Mouse (Mus musculus) megakaryocyte, embryonic 14.5 days (primary cell): ENCODE results near the gene Car8. TPM values are rescaled to one million over a fixed set of nuclear protein-coding genes. Genes with fewer than 3 reads are reported as not detected.

ENCODE experiments used
- H3K27me3 ChIP-seq: replicated peaks from 2 replicates; pipeline ENCODE3; 2012; ENCODE audit warnings: inconsistent platforms
- H3K36me3 ChIP-seq: replicated peaks from 2 replicates; pipeline ENCODE3; 2012; ENCODE audit warnings: low read length, inconsistent platforms, mixed read lengths
- H3K4me1 ChIP-seq: 2 replicates; pipeline ENCODE4 v1.6.1; 2012; ENCODE audit warnings: inconsistent platforms
- H3K4me3 ChIP-seq: replicated peaks from 2 replicates; pipeline ENCODE3; 2012; ENCODE audit warnings: moderate library complexity, mild to moderate bottlenecking, inconsistent platforms
- H3K9me3 ChIP-seq: 2 replicates; pipeline ENCODE4 v1.6.1; 2012; ENCODE audit warnings: inconsistent platforms
- FLI1 ChIP-seq: IDR thresholded peaks from 2 replicates; pipeline ENCODE4 v1.6.1; 2012; ENCODE audit warnings: low read length, inconsistent platforms, mixed read lengths
- GATA1 ChIP-seq: IDR thresholded peaks from 3 replicates; pipeline ENCODE4 v1.6.1; 2012; ENCODE audit warnings: mixed read lengths, low read length, inconsistent platforms, borderline replicate concordance
- polyA plus RNA-seq: library from polyadenylated mRNA; stranded (reverse); fragments of >175 nt; gene quantifications from 2 replicates; pipeline ENCODE4 v1.2.3, GENCODE M21; 2012; ENCODE audit warnings: low replicate concordance; ENCODE audit not compliant: insufficient read depth

The Car8 gene
- polyA plus RNA-seq, 1 experiment: not detected

DNA sequence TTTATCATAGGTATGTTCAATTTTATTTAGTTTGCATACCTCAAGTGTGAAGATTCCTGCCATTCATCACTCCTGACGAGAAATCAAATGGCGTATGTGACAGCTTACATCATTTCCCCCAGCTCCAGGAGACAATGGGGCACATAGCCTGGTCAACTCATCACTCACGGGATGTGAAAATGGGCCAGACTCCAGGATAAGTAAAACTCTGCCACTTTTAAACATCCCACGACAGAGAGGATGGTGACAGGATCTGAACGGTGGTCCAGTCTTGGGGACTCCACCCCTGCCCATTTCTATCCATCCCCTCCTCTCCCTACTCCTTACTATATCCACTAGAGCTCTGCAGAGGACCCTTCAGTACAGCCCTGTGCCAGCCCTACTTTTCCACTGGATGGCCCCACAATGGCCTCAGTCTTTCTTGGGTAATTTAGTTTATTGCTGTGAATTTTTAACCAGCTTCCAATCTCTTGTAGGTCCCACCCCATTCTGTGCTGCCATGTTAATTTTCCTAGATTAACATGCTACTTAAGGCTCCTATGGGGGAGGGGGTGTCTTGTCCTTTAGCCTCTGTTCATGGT lies 7.5 kb downstream of the Car8 start:
- Histone ChIP-seq H3K36me3 (no peaks in the 10 kb centered on the region), H3K4me1 (peaks cover 24% of the 10 kb centered on the region)
- TF ChIP-seq FLI1 (no peak), GATA1 (no peak)

DNA sequence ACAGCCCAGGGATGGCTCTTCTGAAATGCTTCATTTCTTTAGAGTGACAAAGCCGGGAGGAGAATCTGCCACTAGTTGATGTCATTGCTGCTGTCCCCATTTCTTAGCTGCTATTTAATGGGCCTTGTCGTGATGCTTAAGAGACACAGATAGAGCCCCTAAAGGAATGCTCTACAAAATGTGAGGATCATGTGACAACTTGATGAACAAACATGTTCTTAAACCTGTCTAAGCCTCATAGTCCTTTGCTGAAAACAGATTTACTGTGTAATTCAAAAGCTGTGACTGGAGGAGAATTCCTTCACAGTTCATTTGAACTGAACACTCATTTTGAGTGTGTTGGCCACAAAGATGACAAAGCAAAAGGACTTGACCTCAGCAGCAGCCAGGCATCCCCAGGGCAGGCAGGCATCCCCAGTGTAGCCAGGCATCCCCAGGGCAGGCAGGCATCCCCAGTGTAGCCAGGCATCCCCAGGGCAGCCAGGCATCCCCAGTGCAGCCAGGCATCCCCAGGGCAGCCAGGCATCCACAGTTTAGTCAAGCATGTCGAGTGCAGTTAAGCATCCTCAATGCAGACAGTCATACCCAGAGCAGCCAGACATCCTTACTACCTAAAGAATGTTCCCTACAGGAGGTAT lies 9.1 kb downstream of the Car8 start:
- TF ChIP-seq FLI1 (no peak), GATA1 (no peak)
- H3K4me1 ChIP-seq: peaks cover 24% of the 10 kb centered on the region
- no peaks in the 10 kb centered on the region for H3K36me3 ChIP-seq
- no peaks in the 10 kb centered on the region for H3K9me3 ChIP-seq
- H3K27me3 ChIP-seq: no peaks in the 10 kb centered on the region
- H3K4me3 ChIP-seq: no peak overlapping the region

More for the DNA sequence above, 7.5 kb downstream of the Car8 start:
- no peaks in the 10 kb centered on the region for H3K9me3 ChIP-seq
- H3K4me3 ChIP-seq: no peak overlapping the region
- no peaks in the 10 kb centered on the region for H3K27me3 ChIP-seq

DNA sequence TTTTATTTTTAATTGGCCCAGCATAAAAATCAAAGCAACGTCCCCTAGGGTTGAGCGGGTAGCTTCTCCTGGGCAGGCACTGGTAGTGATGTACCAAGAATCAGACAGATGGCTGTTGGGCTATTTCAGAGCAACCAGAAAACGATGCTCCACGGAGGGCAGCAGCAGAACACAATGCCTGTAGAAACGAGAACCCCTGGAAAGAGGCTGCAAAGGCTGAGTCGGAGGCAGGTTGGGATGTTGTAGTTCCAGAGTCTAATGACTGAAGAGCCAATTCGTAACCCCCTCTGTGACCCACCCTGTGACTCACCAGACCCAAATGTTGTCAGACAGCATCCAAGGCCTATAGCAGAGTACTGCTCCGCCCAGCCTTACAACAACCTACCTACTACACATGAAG lies 19.9 kb downstream of the Car8 start:
- H3K4me3 ChIP-seq: no peak overlapping the region
- H3K27me3 ChIP-seq: no peaks in the 10 kb centered on the region
- peaks cover 12% of the 10 kb centered on the region for H3K4me1 ChIP-seq
- peaks cover 5% of the 10 kb centered on the region for H3K9me3 ChIP-seq
- no peaks in the 10 kb centered on the region for H3K36me3 ChIP-seq
- TF ChIP-seq FLI1: no peak

DNA sequence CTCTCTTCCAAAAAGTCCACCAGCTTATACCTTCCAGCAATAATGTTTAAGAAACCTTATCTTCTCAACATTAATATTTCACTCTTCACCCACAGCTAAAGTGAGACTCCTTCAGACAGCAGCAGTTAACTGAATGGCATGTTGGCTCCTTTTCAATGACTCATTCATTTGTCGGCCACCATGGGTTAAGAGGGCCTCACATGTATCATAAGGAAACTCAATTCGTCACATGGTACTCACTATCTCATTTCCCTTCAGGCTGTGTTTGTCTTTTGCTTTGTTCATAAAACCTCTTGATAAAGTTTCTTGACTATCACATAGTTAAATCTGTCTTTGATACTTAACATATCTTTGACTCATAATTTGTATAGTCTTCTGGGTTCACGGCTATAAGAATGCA lies 20.8 kb downstream of the Car8 start:
- TF ChIP-seq FLI1 (no peak), GATA1 (no peak)
- Histone ChIP-seq H3K36me3 (no peaks in the 10 kb centered on the region), H3K27me3 (no peaks in the 10 kb centered on the region), H3K4me1 (peaks cover 12% of the 10 kb centered on the region), H3K4me3 (no peak overlapping the region), H3K9me3 (peaks cover under 1% of the 10 kb centered on the region; the same call in 1 of the 2 replicates)

DNA sequence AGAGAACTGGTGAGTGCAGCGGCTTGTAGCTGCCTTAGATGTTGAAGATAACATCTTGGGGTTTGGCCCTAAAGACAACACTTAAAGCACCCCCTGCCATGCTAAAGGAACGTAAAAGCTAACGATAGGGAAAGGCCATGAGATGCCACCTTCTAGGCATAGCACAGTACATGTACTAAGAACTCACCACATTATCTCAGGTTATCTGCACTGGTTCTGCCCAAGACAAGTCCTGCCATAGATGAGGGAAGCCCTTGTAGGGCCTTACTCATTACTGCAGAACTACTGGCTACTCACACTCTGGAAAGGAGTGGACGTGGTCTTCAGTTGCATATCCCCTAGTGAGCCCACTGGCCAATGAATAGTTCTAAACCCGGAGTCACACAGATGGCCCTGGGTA lies 21.6 kb downstream of the Car8 start:
- TF ChIP-seq GATA1 (no peak), FLI1 (no peak)
- Histone ChIP-seq H3K36me3 (no peaks in the 10 kb centered on the region), H3K4me1 (peaks cover 12% of the 10 kb centered on the region), H3K9me3 (no peaks in the 10 kb centered on the region), H3K4me3 (no peak overlapping the region), H3K27me3 (no peaks in the 10 kb centered on the region)

DNA sequence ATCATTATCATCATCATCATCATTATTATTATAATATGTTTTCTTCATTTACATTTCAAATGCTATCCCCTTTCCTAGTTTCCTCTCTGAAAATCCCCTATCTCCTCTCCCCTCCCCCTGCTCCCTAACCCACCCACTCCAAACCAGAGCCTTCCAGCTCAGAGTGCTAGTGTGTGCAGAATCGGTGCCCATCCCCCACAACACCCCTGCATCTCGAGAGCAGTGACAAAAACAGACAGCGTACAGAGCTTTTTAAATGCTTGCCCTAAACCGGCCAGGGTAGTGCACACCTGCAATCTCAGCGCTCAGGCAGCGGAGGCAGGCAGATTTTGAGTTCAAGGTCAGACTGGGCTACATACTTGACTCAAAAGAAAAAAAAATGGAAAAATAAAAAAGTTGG lies 22.3 kb downstream of the Car8 start:
- TF ChIP-seq FLI1: no peak
- no peak for TF ChIP-seq GATA1
- Histone ChIP-seq H3K4me1 (peaks cover 12% of the 10 kb centered on the region), H3K36me3 (no peaks in the 10 kb centered on the region)

DNA sequence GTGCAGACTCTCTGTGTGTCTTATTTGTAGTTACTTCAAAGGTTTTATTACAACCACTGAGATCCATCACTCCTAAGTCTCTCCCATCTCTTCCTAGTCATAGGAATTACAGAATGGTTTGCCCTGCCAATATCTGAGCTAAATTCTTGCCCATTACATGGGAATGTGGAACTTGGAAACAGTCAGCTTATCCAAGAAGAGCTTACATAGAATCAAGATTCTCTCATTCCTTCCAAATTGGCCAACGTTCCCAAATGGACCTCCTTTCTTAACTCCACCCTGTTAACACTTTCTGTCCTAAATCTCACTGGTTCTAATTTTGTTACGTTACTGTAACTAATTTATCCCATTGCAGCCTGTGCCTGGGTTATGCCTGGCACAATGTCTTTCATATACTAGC lies 25.2 kb downstream of the Car8 start:
- no peaks in the 10 kb centered on the region for H3K27me3 ChIP-seq
- peaks cover 19% of the 10 kb centered on the region for H3K9me3 ChIP-seq
- peaks cover 14% of the 10 kb centered on the region for H3K36me3 ChIP-seq
- H3K4me1 ChIP-seq: peaks cover 25% of the 10 kb centered on the region
- TF ChIP-seq FLI1: no peak
- TF ChIP-seq GATA1: no peak
- no peak overlapping the region for H3K4me3 ChIP-seq

More for the DNA sequence above, 22.3 kb downstream of the Car8 start:
- Histone ChIP-seq H3K4me3 (no peak overlapping the region), H3K9me3 (no peaks in the 10 kb centered on the region), H3K27me3 (no peaks in the 10 kb centered on the region)

DNA sequence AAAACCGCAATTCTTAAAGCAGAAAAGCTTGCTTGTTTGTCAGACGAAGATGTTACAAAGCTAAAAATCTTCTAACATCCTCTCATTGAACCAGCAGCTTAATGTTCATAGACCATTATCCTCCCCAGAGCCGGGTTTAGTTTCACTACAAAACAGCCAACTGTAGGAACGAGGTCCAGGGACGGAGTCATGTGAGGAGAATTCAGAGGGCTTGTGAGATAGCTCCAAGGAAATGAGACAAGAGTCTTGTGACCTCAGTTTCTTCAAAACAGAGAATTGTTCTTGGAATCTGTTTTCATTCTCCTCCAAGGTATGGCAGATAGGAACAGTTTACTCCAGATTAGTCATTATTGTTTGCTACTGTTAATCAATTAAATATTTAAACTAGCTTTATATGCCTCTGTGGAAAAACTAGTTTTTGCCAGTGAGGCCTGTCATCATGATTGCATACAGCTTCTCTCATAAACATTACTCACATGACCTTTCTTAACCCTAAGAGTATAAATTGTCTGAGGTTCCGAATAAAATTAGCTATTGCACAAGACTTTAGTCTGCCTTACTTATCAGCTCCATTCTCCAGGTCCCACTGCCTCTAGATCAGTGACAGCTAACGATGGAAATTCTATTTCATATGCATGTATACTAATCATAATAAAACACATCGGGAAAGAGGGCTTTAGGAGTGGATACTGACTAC lies 25.8 kb downstream of the Car8 start:
- Histone ChIP-seq H3K4me3 (no peak overlapping the region), H3K9me3 (peaks cover 21% of the 10 kb centered on the region), H3K27me3 (no peaks in the 10 kb centered on the region), H3K36me3 (peaks cover 14% of the 10 kb centered on the region), H3K4me1 (peaks cover 24% of the 10 kb centered on the region)
- TF ChIP-seq GATA1 (no peak), FLI1 (no peak)

DNA sequence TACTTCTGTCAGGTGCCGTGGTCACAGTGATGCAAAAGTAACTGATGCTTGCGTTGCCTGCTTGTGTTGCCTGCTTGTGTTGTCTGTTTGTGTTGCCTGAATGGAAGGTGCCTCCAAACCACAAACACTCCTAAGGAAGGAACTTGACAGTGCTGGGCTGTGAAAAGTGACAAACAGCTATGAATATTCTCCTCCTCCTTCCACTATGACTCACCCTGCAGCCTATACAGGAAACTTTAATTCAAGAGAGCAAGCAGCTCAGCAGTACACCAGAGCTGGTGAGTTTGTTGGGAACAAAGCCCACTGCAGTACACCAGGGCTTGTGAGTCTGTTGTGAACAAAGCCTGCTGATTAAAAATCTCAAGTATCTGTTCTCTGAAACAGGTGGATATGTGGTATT lies 28.4 kb downstream of the Car8 start:
- no peak overlapping the region for H3K4me3 ChIP-seq
- H3K27me3 ChIP-seq: no peaks in the 10 kb centered on the region
- H3K4me1 ChIP-seq: peaks cover 13% of the 10 kb centered on the region
- H3K36me3 ChIP-seq: peaks cover 14% of the 10 kb centered on the region
- H3K9me3 ChIP-seq: peaks cover 21% of the 10 kb centered on the region
- TF ChIP-seq FLI1: no peak
- TF ChIP-seq GATA1: no peak

DNA sequence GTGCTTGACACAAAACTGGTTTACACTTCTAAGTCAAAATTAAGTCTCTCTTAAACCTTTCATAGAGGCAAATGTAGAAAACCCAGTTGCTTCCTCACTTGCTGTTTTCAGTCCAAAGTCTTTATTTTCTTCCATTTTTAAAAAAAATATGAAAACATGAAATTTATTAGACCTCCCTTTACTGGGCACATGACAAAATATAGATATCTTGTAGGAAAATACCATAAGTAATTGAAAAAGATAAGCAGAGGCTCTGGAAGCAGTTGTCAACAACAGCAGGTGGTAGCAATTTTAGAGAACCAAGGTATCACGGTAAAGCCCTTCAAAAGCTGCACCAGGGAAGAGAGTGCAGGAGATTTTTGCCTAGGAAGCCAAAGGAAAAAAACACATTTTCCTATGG lies 30.9 kb downstream of the Car8 start:
- no peak overlapping the region for H3K4me3 ChIP-seq
- H3K36me3 ChIP-seq: peaks cover 14% of the 10 kb centered on the region
- peaks cover 18% of the 10 kb centered on the region for H3K4me1 ChIP-seq
- H3K27me3 ChIP-seq: peaks cover 2% of the 10 kb centered on the region
- TF ChIP-seq GATA1: no peak
- no peak for TF ChIP-seq FLI1
- H3K9me3 ChIP-seq: peaks cover 21% of the 10 kb centered on the region
